Mouse (Mus musculus): ENCODE data around the gene Slc25a33.

Slc25a33 gene

GRCm38 (mm10) chr4:149774094-149774470 is at the start of gene Slc25a33:
Gene Slc25a33 (minus strand): TSS chr4:149774277.
- peak; percentile 94 for DNase-seq

GRCm38 (mm10) chr4:149822586-149823196 is 48.6 kb upstream of the Slc25a33 start:
- DNase-seq, result no peak

GRCm38 (mm10) chr4:149822126-149822525 is 48.0 kb upstream of the Slc25a33 start:
- no peak for DNase-seq

- DNase-seq, result no peak
Observed at GRCm38 (mm10) chr4:149820569-149820968, 46.5 kb upstream of the Slc25a33 start.

GRCm38 (mm10) chr4:149819195-149819594 is 45.1 kb upstream of the Slc25a33 start:
- DNase-seq, result no peak

- DNase-seq, result no peak
Observed at GRCm38 (mm10) chr4:149816598-149816997, 42.5 kb upstream of the Slc25a33 start.

GRCm38 (mm10) chr4:149815586-149815985 is 41.5 kb upstream of the Slc25a33 start:
- no peak for DNase-seq

GRCm38 (mm10) chr4:149813409-149814184 is 39.5 kb upstream of the Slc25a33 start:
- no peak for DNase-seq

GRCm38 (mm10) chr4:149810372-149810771 is 36.3 kb upstream of the Slc25a33 start:
- peak; percentile 41 for DNase-seq

- DNase-seq, result no peak
Observed at GRCm38 (mm10) chr4:149808584-149809227, 34.6 kb upstream of the Slc25a33 start.

GRCm38 (mm10) chr4:149808060-149808567 is 34.0 kb upstream of the Slc25a33 start:
- no peak for DNase-seq

GRCm38 (mm10) chr4:149806699-149807381 is 32.8 kb upstream of the Slc25a33 start:
- peak; percentile 99 for DNase-seq

GRCm38 (mm10) chr4:149802269-149802668 is 28.2 kb upstream of the Slc25a33 start:
- no peak for DNase-seq

- DNase-seq, result no peak
Observed at GRCm38 (mm10) chr4:149800576-149800975, 26.5 kb upstream of the Slc25a33 start.

GRCm38 (mm10) chr4:149800172-149800464 is 26.0 kb upstream of the Slc25a33 start:
- no peak for DNase-seq

GRCm38 (mm10) chr4:149799346-149800171 is 25.5 kb upstream of the Slc25a33 start:
- no peak for DNase-seq

GRCm38 (mm10) chr4:149798684-149799309 is 24.7 kb upstream of the Slc25a33 start:
- DNase-seq, result no peak

GRCm38 (mm10) chr4:149798116-149798515 is 24.0 kb upstream of the Slc25a33 start:
- no peak for DNase-seq

- no peak for DNase-seq
Observed at GRCm38 (mm10) chr4:149797220-149797610, 23.1 kb upstream of the Slc25a33 start.

- DNase-seq, result no peak
Observed at GRCm38 (mm10) chr4:149796567-149797219, 22.6 kb upstream of the Slc25a33 start.

- no peak for DNase-seq
Observed at GRCm38 (mm10) chr4:149794966-149795477, 20.9 kb upstream of the Slc25a33 start.
